In genomic region chr5:31149781-31150180, GRCm38 (mm10) we compare ENCODE assay signal across 15 mouse cellular contexts. TPM values are rescaled to one million over a fixed set of nuclear protein-coding genes. Genes with fewer than 3 reads are reported as not detected.
DNase-seq lines count a peak whose midpoint lies in the region.
"Had no signal": no experiment of that assay in that cellular context is flagged by ENCODE, and none has a peak within 500 bp of the region (broad histone marks: within the 10 kb centered on the region; RNA-seq: fewer than 3 reads in every experiment).

No protein-coding gene starts in this region.

- intact Hi-C loops in heart, postnatal 25 days (cut with DNase I), result no loop called here

- peak; percentile 20 to 30 for DNase-seq in cerebellum, adult 18-20 months
- no peak for DNase-seq in cerebellum, postnatal 4 days (ENCODE audit: low spot score in 2 of 2)
- peak; percentile 47 for DNase-seq in heart, postnatal 4 days
- DNase-seq in heart, postnatal 25 days (ENCODE audit: low spot score), result no peak
- peak; percentile 75 for DNase-seq in NIH3T3 (ENCODE audit: low read depth)
- DNase-seq in adrenal gland, postnatal 36 days, result peak; percentile 58 to 66
- no peak for DNase-seq in layer of hippocampus, postnatal 10 days (ENCODE audit: low spot score in 2 of 2)
- DNase-seq: gastrocnemius, adult 2 months; kidney, adult 18-20 months; liver, postnatal 0 days; right cerebral cortex, adult 18-20 months had no signal

RNA-seq across cellular contexts. Expression of gene Mpv17, which starts 4.3 kb away (rescaled TPM):
- total RNA-seq in heart, postnatal 4 days (2021), result 10 to 100 TPM; 50.1 to 50.8 TPM
- 10 to 100 TPM; 55.1 to 55.5 TPM for total RNA-seq in heart, postnatal 25 days (2021)
- 10 to 100 TPM; 57.5 to 62.1 TPM for total RNA-seq in adrenal gland, postnatal 36 days (2021)
- 10 to 100 TPM; 36.3 to 41.4 TPM for total RNA-seq in layer of hippocampus, postnatal 10 days (2021)

RNA-seq across cellular contexts. Expression of gene Ucn, which starts 11.2 kb away (rescaled TPM):
- total RNA-seq in heart, postnatal 4 days (2021), result not detected
- not detected for total RNA-seq in heart, postnatal 25 days (2021)
- total RNA-seq in adrenal gland, postnatal 36 days (2021), result not detected
- not detected for total RNA-seq in layer of hippocampus, postnatal 10 days (2021)
- total RNA-seq: CH12.LX; common myeloid progenitor, adult 5-6 weeks; gastrocnemius, adult 2 months; layer of hippocampus, adult 18-20 months; MEL had no signal

RNA-seq across cellular contexts. Expression of gene Gm29609, which starts 29.9 kb away (rescaled TPM):
- 1 to 10 TPM in 1 of 2 experiments, under 1 TPM in 1; 0.86 to 1.1 TPM for total RNA-seq in heart, postnatal 4 days (2021)
- under 1 TPM; 0.23 to 0.28 TPM for total RNA-seq in heart, postnatal 25 days (2021)
- under 1 TPM; 0.60 to 0.79 TPM for total RNA-seq in adrenal gland, postnatal 36 days (2021)
- 1 to 10 TPM; 2.2 to 2.6 TPM for total RNA-seq in layer of hippocampus, postnatal 10 days (2021)

RNA-seq across cellular contexts. Expression of gene Gtf3c2, which starts 30.2 kb away (rescaled TPM):
- 10 to 100 TPM; 47.3 to 55.7 TPM for total RNA-seq in heart, postnatal 4 days (2021)
- 10 to 100 TPM; 32.0 to 35.8 TPM for total RNA-seq in heart, postnatal 25 days (2021)
- total RNA-seq in adrenal gland, postnatal 36 days (2021), result 10 to 100 TPM; 53.8 to 64.0 TPM
- 10 to 100 TPM; 57.4 to 66.3 TPM for total RNA-seq in layer of hippocampus, postnatal 10 days (2021)

RNA-seq across cellular contexts. Expression of gene Trim54, which starts 33.3 kb away (rescaled TPM):
- 10 to 100 TPM; 33.4 to 35.6 TPM for total RNA-seq in heart, postnatal 4 days (2021)
- 100 to 1,000 TPM; 183 to 212 TPM for total RNA-seq in heart, postnatal 25 days (2021)
- total RNA-seq in adrenal gland, postnatal 36 days (2021), result under 1 TPM in 1 of 2 experiments, not detected in 1; 0.20 TPM
- not detected for total RNA-seq in layer of hippocampus, postnatal 10 days (2021)
- total RNA-seq: CH12.LX; common myeloid progenitor, adult 5-6 weeks; layer of hippocampus, adult 18-20 months; MEL had no signal

Comparison
In these comparisons a context has a peak if more than half of its experiments do, and no peak if none do; other contexts are left out.
1. DNase-seq: peak in cerebellum, adult 18-20 months (2 of 2), heart, postnatal 4 days (single experiment), NIH3T3 (single experiment) and adrenal gland, postnatal 36 days (2 of 2); none in cerebellum, postnatal 4 days (0 of 2), heart, postnatal 25 days (single experiment) and layer of hippocampus, postnatal 10 days (0 of 2).